Mouse (Mus musculus): ENCODE data around the gene Bpi. TPM values are rescaled to one million over a fixed set of nuclear protein-coding genes. Genes with fewer than 3 reads are reported as not detected.

The Bpi gene
- polyA plus RNA-seq, 1 experiment from 2014 or later: not detected

DNA sequence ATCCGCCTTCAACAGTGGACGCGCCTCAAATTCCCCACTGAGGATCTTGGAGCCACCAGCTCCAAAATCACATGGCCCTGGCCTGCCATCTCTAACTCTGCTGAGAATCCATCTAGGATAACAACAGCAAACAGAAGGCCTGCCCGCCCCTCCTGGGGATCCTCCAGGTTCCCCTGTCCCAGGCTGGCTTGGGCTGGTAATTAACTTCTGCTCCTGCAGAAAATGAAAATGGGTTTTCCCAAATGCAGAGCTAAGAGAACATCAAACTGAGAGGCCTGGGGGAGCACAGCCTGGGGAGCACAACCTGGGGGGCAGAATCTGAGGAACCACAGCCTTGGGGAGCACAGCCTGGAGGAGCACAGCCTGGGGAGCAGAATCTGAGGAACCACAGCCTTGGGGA lies 21.8 kb downstream of the Bpi start:
- 94% methylated on average over 4 of the region's 4 CpGs for WGBS
- Histone ChIP-seq H3K36me3 (replicated peaks) (no peaks in the 10 kb centered on the region), H3K4me3 (no peak overlapping the region), H3K4me1 (peaks cover 27% of the 10 kb centered on the region), H3K27ac (no peak overlapping the region), H3K9me3 (no peaks in the 10 kb centered on the region), H3K27me3 (ENCODE audit: poor library complexity, severe bottlenecking) (peaks cover 6% of the 10 kb centered on the region; the same call in 1 of the 2 replicates)
- DNase-seq (ENCODE audit: extremely low spot score, low spot score): no peak

DNA sequence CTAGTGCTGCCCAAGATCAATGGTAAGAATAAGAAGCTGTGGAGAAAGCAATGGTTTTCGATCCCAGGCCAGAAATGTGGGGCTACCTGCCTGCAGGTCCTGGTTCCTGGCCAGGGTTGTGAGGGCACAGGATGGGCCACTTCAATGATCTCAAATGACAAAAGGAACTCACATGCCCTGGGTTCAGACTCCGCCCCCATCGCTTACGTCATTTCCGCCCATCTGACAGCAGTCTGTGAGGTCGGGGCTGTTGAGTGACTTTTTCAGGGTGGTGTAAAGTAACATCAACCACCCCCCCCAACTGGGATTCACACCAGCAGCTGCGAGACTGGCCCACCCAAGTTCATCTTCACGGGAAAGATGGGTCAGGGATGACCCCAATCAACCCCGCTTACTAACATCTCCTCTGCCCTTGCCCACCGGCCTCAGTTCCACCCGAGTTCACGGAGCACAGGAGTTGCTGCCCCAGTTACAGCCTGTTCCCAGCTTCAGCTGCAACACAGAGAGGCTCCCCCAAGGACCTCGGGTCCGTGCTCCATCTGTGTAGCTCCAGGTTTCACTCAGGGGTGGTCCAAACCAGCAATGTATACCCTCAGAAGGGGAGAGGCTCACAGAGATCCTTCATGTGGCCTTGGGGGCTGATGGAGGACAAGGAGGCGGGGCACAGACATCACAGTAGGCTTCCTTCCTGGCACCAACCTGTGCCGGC lies 23.8 kb downstream of the Bpi start:
- DNase-seq (ENCODE audit: extremely low spot score, low spot score): no peak
- no peak overlapping the region for H3K4me3 ChIP-seq
- H3K27ac ChIP-seq: no peak overlapping the region
- no peaks in the 10 kb centered on the region for H3K9me3 ChIP-seq
- peaks cover 6% of the 10 kb centered on the region; the same call in 1 of the 2 replicates for H3K27me3 ChIP-seq (ENCODE audit: poor library complexity, severe bottlenecking)
- H3K36me3 ChIP-seq (replicated peaks): no peaks in the 10 kb centered on the region
- 71% methylated on average over 16 of the region's 16 CpGs for WGBS
- H3K4me1 ChIP-seq: peaks cover 26% of the 10 kb centered on the region

DNA sequence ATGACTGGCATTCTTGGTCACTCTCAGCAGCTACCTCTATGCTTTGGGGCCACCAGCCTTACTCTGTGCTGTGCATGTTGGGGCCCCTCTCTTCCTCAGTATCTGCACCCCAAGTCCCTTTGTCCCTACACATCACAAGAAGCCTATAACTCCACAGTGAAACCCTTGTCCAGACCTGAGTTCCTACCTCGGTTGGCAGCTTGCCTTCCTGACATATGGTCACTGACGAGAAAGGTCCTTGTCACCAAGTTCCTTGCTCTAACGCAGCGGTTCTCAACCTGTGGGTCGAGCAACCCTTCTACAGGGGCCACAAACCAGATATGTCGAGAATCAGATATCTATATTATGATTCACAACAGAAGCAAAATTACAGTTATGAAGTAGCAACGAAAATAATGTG lies 25.2 kb downstream of the Bpi start:
- Histone ChIP-seq H3K4me3 (no peak overlapping the region), H3K27ac (no peak overlapping the region), H3K9me3 (no peaks in the 10 kb centered on the region), H3K4me1 (peaks cover 20% of the 10 kb centered on the region), H3K27me3 (ENCODE audit: poor library complexity, severe bottlenecking) (peaks cover 6% of the 10 kb centered on the region; the same call in 1 of the 2 replicates), H3K36me3 (replicated peaks) (no peaks in the 10 kb centered on the region)
- no peak for DNase-seq (ENCODE audit: extremely low spot score, low spot score)
- WGBS: 85% methylated on average over 7 of the region's 7 CpGs

DNA sequence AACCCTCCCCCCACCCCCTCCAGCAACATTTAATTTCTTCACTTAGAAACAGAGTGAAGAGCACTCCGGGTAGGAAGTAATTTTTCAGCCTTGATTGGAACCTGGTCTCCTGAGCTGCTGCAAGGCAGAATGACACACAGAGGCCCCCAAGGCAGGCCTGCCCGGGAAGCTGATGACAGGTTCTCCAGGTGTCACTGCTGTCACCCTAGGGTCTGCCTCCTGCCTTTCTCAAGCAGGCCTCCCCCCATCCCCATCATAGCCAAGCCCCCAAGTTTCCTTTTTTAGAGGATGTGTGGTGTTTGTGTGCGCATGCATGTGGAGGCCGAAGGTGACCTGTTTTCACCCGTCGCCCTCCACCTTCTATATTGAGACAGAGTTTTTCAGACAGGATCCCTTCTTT lies 25.9 kb downstream of the Bpi start:
- 89% methylated on average over 6 of the region's 6 CpGs for WGBS
- no peak for DNase-seq (ENCODE audit: extremely low spot score, low spot score)
- Histone ChIP-seq H3K27ac (no peak overlapping the region), H3K9me3 (no peaks in the 10 kb centered on the region), H3K36me3 (replicated peaks) (no peaks in the 10 kb centered on the region), H3K4me1 (peaks cover 20% of the 10 kb centered on the region), H3K4me3 (no peak overlapping the region), H3K27me3 (ENCODE audit: poor library complexity, severe bottlenecking) (peaks cover 6% of the 10 kb centered on the region; the same call in 1 of the 2 replicates)

DNA sequence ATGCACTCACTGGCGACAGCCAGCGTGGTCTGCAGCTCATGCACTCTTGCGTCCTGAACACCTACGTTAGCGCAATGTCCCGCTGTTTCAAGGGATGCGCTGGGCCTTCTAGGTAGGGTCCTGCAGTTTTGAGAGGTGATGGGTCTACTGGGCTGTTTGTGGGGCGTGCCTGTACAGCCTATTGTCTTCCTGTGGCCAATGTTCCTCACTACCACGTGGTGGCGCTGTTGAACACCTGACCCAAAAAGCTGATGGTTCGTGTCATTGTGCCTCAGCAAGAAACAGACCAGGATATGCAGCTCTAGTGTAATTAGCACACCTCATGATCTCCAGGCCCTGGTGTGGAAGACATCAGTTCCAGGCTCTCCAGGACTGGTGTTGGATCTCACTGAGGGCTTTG lies 26.7 kb downstream of the Bpi start:
- WGBS: 13% methylated on average over 11 of the region's 11 CpGs
- Histone ChIP-seq H3K27ac (no peak overlapping the region), H3K9me3 (no peaks in the 10 kb centered on the region), H3K27me3 (ENCODE audit: poor library complexity, severe bottlenecking) (peaks cover 6% of the 10 kb centered on the region; the same call in 1 of the 2 replicates), H3K4me3 (no peak overlapping the region), H3K36me3 (replicated peaks) (no peaks in the 10 kb centered on the region), H3K4me1 (peaks cover 20% of the 10 kb centered on the region)
- DNase-seq (ENCODE audit: extremely low spot score, low spot score): peak; percentile 62

DNA sequence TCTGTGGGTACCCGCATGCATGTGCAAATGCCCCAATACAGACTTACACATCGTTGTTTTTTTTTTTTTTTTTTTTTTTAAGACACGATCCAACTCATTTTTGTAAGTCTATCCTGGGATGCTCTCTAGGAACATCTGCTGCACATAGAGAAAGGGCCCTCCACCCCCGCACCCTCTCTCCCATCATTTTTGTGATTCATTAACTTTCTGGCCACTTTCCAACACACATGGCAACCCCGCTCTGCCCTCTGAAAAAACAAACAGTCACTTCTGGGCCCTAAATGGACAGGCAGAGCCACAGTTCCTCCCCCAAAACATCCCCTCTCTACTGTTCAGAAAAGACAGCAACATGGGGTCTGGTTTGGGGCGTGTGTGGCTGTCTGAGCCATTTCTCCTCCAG lies 27.8 kb downstream of the Bpi start:
- H3K4me1 ChIP-seq: peaks cover 20% of the 10 kb centered on the region
- WGBS: 87% methylated on average over 6 of the region's 6 CpGs

DNA sequence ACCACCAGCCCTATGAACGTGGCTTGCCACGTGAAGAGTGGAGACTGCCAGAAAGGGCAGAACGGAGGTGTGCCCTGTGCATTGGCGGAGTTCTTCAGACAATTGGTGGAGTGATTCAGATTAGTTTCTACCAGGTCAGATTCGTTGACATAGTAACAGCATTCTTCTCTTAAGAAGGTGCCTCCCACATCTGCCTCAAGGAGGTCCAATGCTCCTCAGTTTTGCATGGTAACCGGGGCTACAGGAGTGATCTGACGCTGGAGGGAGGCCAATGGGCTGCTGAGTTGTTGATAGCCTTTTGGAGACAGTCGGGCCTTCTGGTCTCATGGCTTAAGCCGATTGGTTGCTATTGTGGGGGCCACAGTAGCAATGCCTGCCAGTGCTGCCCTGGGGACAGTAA lies 37.8 kb downstream of the Bpi start:
- DNase-seq (ENCODE audit: extremely low spot score, low spot score): no peak
- WGBS: 65% methylated on average over 9 of the region's 9 CpGs
- Histone ChIP-seq H3K4me1 (peaks cover 8% of the 10 kb centered on the region), H3K27ac (no peak overlapping the region), H3K27me3 (ENCODE audit: poor library complexity, severe bottlenecking) (no peaks in the 10 kb centered on the region), H3K9me3 (no peaks in the 10 kb centered on the region), H3K4me3 (no peak overlapping the region), H3K36me3 (replicated peaks) (no peaks in the 10 kb centered on the region)

More for the DNA sequence above, 27.8 kb downstream of the Bpi start:
- DNase-seq (ENCODE audit: extremely low spot score, low spot score): no peak
- Histone ChIP-seq H3K9me3 (no peaks in the 10 kb centered on the region), H3K36me3 (replicated peaks) (no peaks in the 10 kb centered on the region), H3K27ac (no peak overlapping the region), H3K27me3 (ENCODE audit: poor library complexity, severe bottlenecking) (peaks cover 6% of the 10 kb centered on the region; the same call in 1 of the 2 replicates), H3K4me3 (no peak overlapping the region)

DNA sequence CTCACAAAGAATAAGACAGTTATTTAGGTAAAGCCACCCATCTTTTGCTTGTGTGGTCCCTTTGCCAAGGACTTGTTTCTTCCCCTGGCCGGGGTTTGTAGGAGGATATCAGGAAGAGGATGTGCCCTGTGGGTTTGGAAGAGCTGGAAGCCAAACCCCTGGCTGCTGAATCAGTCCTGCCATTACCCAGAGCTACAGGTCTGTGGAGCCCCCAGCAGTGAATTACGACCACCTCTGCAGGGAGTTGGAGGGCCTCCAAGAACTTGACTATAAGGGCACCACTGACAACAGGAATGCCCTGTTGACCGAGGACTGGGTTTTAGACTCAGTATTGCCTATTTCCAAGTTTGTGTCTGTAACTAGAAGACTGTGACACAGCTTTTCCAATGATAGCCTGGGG lies 41.3 kb downstream of the Bpi start:
- DNase-seq (ENCODE audit: extremely low spot score, low spot score): no peak
- peaks cover 8% of the 10 kb centered on the region for H3K4me1 ChIP-seq
- H3K27ac ChIP-seq: no peak overlapping the region
- 89% methylated on average over 3 of the region's 3 CpGs for WGBS
- no peak overlapping the region for H3K4me3 ChIP-seq
- H3K27me3 ChIP-seq (ENCODE audit: poor library complexity, severe bottlenecking): no peaks in the 10 kb centered on the region
- no peaks in the 10 kb centered on the region for H3K36me3 ChIP-seq (replicated peaks)
- H3K9me3 ChIP-seq: no peaks in the 10 kb centered on the region

DNA sequence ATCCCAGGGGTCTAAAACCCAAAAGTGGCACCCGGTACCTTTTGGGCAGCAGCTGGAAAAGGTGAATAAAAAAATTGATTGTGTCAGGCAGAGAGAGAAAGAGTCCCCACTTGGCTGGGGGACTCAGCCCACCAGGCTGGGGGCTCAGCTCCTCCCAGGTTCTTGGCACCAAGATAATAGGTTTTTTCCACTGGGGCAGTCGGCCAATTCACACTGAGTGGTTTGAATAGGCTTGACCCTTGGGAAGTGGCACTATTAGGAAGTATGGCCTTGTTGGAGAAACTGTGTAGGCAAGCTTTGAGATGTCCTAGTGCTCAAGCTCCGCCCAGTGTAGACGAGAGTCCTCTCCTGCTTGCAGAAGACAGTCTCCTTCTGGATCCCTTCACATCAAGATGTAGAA lies 41.8 kb downstream of the Bpi start:
- no peak overlapping the region for H3K27ac ChIP-seq
- no peak for DNase-seq (ENCODE audit: extremely low spot score, low spot score)
- no peaks in the 10 kb centered on the region for H3K27me3 ChIP-seq (ENCODE audit: poor library complexity, severe bottlenecking)
- peaks cover 8% of the 10 kb centered on the region for H3K4me1 ChIP-seq
- no peaks in the 10 kb centered on the region for H3K36me3 ChIP-seq (replicated peaks)
- no peaks in the 10 kb centered on the region for H3K9me3 ChIP-seq
- H3K4me3 ChIP-seq: no peak overlapping the region
- WGBS: 84% methylated on average over 4 of the region's 4 CpGs

DNA sequence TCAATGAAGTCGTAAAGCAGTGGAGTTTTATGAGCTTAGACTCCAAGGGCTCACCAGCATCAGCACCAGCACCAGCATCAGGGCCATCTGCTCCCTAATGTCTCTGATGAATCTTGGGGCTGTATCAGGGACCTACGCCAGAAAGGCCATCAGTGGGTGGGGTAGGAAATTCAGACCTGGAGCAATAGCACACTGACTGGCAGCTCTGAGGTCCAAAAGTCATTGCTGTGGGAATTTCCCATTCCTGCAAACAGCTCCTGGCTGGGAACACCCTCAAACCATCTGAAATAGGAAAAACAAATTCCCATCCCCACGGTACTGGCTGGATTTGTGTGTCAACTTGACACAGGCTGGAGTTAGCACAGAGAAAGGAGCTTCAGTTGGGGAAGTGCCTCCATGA lies 44.9 kb downstream of the Bpi start:
- no peak overlapping the region for H3K27ac ChIP-seq
- H3K4me3 ChIP-seq: no peak overlapping the region
- H3K4me1 ChIP-seq: peaks cover 13% of the 10 kb centered on the region
- no peak for DNase-seq (ENCODE audit: extremely low spot score, low spot score)
- no peaks in the 10 kb centered on the region for H3K27me3 ChIP-seq (ENCODE audit: poor library complexity, severe bottlenecking)
- H3K36me3 ChIP-seq (replicated peaks): no peaks in the 10 kb centered on the region
- H3K9me3 ChIP-seq: no peaks in the 10 kb centered on the region
- WGBS: 90% methylated on average over 3 of the region's 3 CpGs

DNA sequence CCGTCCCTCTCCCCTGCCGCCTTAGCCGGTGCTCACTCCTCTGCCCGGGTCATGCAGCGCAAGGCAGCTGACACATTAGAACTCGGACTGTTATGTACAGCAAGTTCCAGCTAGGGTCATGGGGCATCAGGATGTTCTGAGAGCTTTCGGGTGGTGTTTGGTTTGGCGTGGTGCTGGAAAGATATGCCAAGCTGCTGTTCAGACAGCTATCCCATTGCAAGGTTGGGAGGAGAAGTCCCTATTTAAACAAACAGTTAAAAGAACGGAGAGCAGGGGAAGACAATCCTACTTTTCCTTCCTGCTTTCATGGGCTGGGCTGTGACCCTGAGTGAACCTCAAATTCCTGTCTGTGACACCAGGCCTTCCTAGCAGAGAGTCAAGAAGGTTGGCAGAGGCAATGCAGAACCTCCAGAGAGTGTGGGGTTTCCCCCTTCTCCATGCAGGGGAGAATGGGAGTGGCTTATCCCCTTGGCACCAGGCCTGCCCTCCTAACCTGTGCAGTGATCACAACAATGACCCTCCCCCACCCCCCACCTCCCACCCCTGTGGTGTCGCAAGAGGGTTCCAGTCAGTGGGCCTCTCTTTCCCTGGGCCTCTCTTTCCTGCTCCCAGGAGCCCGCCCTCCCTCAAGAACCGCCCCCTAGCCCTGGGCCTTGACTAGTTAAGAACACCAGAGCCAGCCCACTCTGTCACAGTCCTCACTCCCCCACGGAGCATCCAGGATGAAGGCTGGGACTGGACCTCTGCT lies 48.2 kb downstream of the Bpi start, which contains the start of gene Lbp:
Lbp (plus strand) TSS at position 546 of the 748 bp plus-strand sequence.
- 48% methylated on average over 13 of the region's 13 CpGs for WGBS
- H3K4me3 ChIP-seq: no peak within 1 kb of the TSS
- H3K27me3 ChIP-seq (ENCODE audit: poor library complexity, severe bottlenecking): no peaks in the 10 kb centered on the region
- H3K36me3 ChIP-seq (replicated peaks): no peaks in the 10 kb centered on the region
- DNase-seq (ENCODE audit: extremely low spot score, low spot score): no peak
- H3K9me3 ChIP-seq: no peaks in the 10 kb centered on the region
- H3K4me1 ChIP-seq: peaks cover 13% of the 10 kb centered on the region
- peak within 1 kb of the TSS; percentile 74 for H3K27ac ChIP-seq

DNA sequence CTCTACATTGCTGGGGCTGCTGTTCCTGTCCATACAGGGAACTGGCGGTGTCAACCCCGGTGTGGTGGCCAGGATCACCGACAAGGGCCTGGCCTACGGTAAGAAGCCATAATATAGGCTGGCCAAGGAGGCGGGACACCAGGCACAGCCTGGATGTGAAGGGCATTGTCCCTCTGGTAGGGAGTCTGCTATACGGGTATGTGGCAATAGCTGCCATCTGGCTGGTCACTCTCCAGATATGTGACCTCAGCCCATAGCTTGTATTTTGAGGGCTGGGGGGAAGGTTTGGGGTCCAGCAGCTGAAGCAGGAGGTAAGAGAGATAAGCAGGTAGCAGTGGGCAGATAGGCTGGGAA lies 48.8 kb downstream of the Bpi start:
- 42% methylated on average over 6 of the region's 6 CpGs for WGBS
- Histone ChIP-seq H3K27ac (peak overlapping the region; percentile 74), H3K4me3 (no peak overlapping the region), H3K4me1 (peaks cover 13% of the 10 kb centered on the region), H3K27me3 (ENCODE audit: poor library complexity, severe bottlenecking) (no peaks in the 10 kb centered on the region), H3K36me3 (replicated peaks) (no peaks in the 10 kb centered on the region), H3K9me3 (no peaks in the 10 kb centered on the region)
- DNase-seq (ENCODE audit: extremely low spot score, low spot score): no peak

DNA sequence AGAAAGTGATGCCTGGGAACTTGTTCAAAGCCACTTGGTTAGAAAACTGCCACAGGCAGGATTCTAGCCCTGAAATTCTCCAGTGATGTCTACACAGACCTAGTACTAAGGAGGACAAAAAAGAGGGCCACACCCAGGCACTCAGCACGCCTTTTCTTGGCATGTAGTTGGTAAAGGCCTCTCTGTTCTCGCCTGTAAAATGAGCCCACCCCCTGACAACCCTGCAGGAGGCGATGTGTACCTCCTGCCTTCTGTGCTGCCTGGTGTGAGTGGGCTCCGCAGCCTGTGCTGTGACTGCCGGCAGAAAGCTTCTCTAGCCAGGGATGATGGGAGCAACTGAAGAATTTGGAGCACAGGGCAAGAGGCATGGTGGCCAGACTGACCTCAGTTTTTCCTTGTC lies 50.4 kb downstream of the Bpi start:
- H3K27ac ChIP-seq: no peak overlapping the region
- WGBS: 63% methylated on average over 5 of the region's 5 CpGs
- DNase-seq (ENCODE audit: extremely low spot score, low spot score): no peak
- H3K9me3 ChIP-seq: no peaks in the 10 kb centered on the region
- H3K27me3 ChIP-seq (ENCODE audit: poor library complexity, severe bottlenecking): no peaks in the 10 kb centered on the region
- H3K36me3 ChIP-seq (replicated peaks): no peaks in the 10 kb centered on the region
- H3K4me1 ChIP-seq: peaks cover 14% of the 10 kb centered on the region
- H3K4me3 ChIP-seq: no peak overlapping the region

Data from forebrain, embryonic 10.5 days (tissue).